Mouse (Mus musculus) small intestine, adult 2 months (tissue): ENCODE data around the gene Hba-a1. TPM values are rescaled to one million over a fixed set of nuclear protein-coding genes. Genes with fewer than 3 reads are reported as not detected.
"Not testable (repeated sequence)": the region's sequence is repeated elsewhere in the genome, so short reads cannot be mapped to it uniquely, and the experiment has no call there.

Experiments
- H3K27ac ChIP-seq: fragments of 200-500 bp; 2 replicates; pipeline ENCODE4 v1.5.1; 2012; ENCODE audit warnings: low read depth, low read length, control low read depth, inconsistent platforms; ENCODE audit not compliant: insufficient read depth
- H3K27me3 ChIP-seq: fragments of 200-500 bp; 2 replicates; pipeline ENCODE4 v1.6.1; 2012; ENCODE audit warnings: mild to moderate bottlenecking, moderate library complexity, low read length, inconsistent platforms; ENCODE audit not compliant: control insufficient read depth, insufficient read depth
- H3K36me3 ChIP-seq: fragments of 200-500 bp; 2 replicates; pipeline ENCODE4 v1.6.1; 2012; ENCODE audit warnings: mild to moderate bottlenecking, low read length, control low read depth, inconsistent platforms; ENCODE audit not compliant: control insufficient read depth, insufficient read depth
- H3K4me1 ChIP-seq: fragments of 200-500 bp; 2 replicates; pipeline ENCODE4 v1.6.1; 2012; ENCODE audit warnings: low read length, inconsistent platforms, mixed read lengths; ENCODE audit not compliant: control insufficient read depth, insufficient read depth, insufficient read length
- H3K4me3 ChIP-seq: fragments of 200-500 bp; 2 replicates; pipeline ENCODE4 v1.5.1; 2012; ENCODE audit warnings: low read depth, mild to moderate bottlenecking, control low read depth, inconsistent platforms, low read length, moderate library complexity
- CTCF ChIP-seq: fragments of 200-500 bp; IDR thresholded peaks from 2 replicates; pipeline ENCODE4 v1.5.1; 2012; ENCODE audit warnings: low read depth, mild to moderate bottlenecking, control low read depth, inconsistent platforms, low read length, moderate library complexity, mixed read lengths; ENCODE audit not compliant: insufficient replicate concordance, insufficient read length; ENCODE audit errors: extremely low read depth
- POLR2A ChIP-seq: fragments of 200-500 bp; IDR thresholded peaks from 2 replicates; pipeline ENCODE4 v1.6.1; 2012; ENCODE audit warnings: low read depth, mild to moderate bottlenecking, control low read depth, inconsistent platforms, low read length, moderate library complexity
- WGBS: fragments of 180-500 bp; shearing (Covaris S2); methylation state at CpG from one replicate; pipeline ENCODE4 v1.1.7; 2018; 5-methylcytosine and 5-hydroxymethylcytosine counted together
- polyA plus RNA-seq: library from polyadenylated mRNA; depleted of rRNA; stranded (reverse); fragments of >200 nt; gene quantifications from 2 replicates; pipeline ENCODE4 v1.2.3, GENCODE M21; 2012

Hba-a1 gene
- polyA plus RNA-seq, 1 experiment = 70.6 TPM

DNA sequence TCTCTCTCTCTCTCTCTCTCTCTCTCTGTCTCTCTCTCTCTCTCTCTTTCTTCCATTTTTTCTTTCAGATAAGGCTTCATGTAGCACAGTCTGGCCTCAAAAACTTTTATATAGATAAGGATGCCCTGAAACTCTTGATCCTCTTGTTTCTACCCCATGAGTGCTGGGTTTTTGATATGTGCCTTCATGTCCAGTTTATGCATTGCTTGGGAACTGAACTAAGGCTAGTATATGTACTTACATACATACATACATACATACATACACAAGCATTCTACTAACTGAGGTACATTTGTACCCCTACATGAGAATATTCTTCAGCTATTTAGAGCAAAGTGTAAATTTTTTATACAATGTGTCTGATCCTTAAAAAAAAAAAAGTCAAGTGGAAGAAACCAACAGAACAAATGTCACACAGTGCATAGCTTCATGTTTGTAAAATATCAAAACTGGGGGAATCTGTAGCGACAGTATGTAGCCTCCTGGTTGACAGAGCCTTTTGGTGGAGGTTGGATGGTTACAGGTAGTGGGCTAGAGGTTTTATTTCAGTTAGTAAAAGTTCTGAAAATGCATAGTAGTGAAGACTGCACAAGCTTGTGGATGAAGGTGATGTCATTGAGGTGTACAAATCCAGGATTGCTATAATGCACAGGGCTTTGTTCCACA is 14.7 kb downstream of the Hba-a1 start:
- H3K4me3 ChIP-seq = no peak overlapping the region
- no peak for TF ChIP-seq CTCF
- TF ChIP-seq POLR2A = no peak
- H3K27ac ChIP-seq = no peak overlapping the region
- WGBS = 84% methylated on average over 1 of the region's 1 CpGs
- H3K4me1 ChIP-seq = no peaks in the 10 kb centered on the region
- no peaks in the 10 kb centered on the region for H3K36me3 ChIP-seq
- no peaks in the 10 kb centered on the region for H3K27me3 ChIP-seq

DNA sequence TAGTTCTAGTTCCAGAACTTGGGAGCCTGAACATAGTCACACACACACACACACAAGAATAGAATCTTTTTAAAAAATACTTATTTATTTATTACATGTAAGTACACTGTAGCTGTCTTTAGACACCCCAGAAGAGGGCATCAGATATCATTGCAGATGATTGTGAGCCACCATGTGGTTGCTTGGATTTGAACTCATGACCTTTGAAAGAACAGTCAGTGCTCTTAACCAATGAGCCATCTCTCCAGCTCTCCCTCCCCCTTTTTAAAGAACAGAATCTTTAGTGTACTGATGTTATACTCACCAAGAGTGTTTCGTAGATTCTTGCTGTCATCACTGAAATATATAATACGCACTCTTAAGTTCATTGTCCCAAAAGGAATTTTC is 15.2 kb downstream of the Hba-a1 start:
- Histone ChIP-seq H3K36me3 (no peaks in the 10 kb centered on the region), H3K27me3 (no peaks in the 10 kb centered on the region), H3K4me1 (no peaks in the 10 kb centered on the region), H3K27ac (no peak overlapping the region), H3K4me3 (no peak overlapping the region)
- 95% methylated on average over 2 of the region's 2 CpGs for WGBS
- TF ChIP-seq CTCF = no peak
- no peak for TF ChIP-seq POLR2A

DNA sequence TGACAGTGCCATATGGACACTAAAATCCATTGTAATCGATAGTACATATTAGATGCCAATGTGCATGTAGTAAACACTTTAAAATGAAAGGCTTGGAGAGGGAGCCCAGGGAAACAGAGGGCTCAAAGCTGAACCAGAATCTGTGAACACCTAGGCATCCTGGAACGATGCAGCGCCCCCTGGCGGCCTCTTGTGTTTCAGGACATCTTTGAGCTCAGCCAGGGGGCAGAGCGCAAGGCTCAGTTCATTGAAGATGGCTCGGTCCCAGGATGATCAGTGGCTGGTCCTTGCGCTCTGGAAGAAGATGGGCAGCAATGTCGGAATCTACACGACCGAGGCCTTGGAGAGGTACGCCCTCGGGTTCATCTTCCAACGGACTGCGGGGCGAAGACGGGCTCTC is 16.6 kb downstream of the Hba-a1 start, which contains the start of gene Hbq1a:
Hbq1a (plus strand) TSS at position 205 of the 400 bp plus-strand sequence.
- not testable (repeated sequence) for H3K27me3 ChIP-seq, H3K27ac ChIP-seq, H3K36me3 ChIP-seq, H3K4me1 ChIP-seq
- peak; percentile 66; the same call in 1 of the 2 replicates for TF ChIP-seq CTCF
- WGBS = 7% methylated on average over 16 of the region's 16 CpGs
- 0 out of 2 replicates have a peak within 1 kb of the TSS, but pooled peaks have one; percentile 25 for H3K4me3 ChIP-seq

DNA sequence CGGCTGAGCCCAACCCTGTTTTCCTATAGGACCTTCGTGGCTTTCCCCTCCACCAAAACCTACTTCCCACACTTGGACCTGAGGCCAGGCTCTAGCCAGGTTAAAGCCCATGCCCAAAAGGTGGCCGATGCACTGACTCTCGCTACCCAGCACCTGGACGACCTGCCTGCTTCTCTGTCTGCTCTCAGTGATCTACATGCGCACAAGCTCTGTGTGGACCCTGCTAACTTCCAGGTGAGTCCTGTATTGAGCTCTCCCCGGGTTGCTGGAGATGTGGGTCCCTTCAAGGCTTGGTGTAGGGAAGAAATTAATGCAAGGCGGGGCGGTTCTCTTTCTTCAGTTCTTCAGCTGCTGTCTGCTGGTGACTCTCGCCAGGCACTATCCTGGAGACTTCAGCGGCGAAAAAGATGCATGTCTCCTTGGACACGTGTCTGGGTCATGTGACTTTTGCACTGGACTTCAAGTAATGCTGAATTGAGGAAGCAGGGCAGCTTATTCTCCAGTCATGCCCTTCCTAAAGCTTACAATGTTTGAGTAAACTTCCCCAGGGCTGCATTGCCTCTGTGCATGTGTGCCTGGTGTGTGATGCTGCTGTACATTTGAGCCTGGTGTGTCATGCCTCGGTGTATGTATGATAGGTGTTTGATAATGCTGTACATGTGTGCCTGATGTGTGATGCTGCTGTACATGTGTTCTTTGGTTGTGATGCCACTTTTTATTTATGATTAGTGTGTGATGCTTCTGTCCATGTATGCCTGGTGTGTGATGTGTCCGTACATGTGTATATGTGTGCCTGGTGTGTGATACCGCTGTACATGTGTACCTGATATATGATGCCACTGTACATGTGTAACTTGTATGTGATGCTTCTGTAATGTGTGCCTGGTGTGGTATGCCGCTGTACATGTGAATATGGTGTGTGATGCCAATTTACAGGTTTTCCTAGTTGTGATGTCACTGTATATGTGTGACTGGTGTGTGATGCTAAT is 17.3 kb downstream of the Hba-a1 start:
- Histone ChIP-seq H3K4me1 (no peaks in the 10 kb centered on the region), H3K27me3 (no peaks in the 10 kb centered on the region), H3K27ac (no peak overlapping the region), H3K4me3 (no peak overlapping the region), H3K36me3 (no peaks in the 10 kb centered on the region)
- TF ChIP-seq POLR2A (no peak), CTCF (no peak)
- 46% methylated on average over 15 of the region's 17 CpGs for WGBS

DNA sequence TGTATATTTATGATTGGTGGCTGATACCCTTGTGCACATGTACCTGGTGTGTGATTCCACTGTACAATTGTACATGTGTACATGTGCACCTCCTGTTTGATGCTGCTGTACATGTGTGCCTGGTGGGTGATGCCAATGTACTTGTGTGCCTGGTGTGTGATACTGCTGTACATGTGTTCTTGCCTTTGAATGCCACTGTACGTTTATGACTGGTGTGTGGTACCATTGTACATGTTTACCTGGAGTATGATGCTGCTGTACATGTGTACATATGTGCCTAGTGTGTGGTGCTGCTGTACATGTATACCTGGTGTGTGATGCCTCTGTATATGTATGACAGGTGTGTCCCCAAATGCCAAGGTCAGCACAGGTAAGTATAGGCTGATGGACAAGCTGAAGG is 18.2 kb downstream of the Hba-a1 start:
- TF ChIP-seq CTCF (no peak), POLR2A (no peak)
- Histone ChIP-seq H3K27me3 (no peaks in the 10 kb centered on the region), H3K4me1 (no peaks in the 10 kb centered on the region), H3K27ac (no peak overlapping the region), H3K36me3 (no peaks in the 10 kb centered on the region), H3K4me3 (no peak overlapping the region)
- whole genome bisulfite sequencing = 62% methylated on average over 1 of the region's 1 CpGs

DNA sequence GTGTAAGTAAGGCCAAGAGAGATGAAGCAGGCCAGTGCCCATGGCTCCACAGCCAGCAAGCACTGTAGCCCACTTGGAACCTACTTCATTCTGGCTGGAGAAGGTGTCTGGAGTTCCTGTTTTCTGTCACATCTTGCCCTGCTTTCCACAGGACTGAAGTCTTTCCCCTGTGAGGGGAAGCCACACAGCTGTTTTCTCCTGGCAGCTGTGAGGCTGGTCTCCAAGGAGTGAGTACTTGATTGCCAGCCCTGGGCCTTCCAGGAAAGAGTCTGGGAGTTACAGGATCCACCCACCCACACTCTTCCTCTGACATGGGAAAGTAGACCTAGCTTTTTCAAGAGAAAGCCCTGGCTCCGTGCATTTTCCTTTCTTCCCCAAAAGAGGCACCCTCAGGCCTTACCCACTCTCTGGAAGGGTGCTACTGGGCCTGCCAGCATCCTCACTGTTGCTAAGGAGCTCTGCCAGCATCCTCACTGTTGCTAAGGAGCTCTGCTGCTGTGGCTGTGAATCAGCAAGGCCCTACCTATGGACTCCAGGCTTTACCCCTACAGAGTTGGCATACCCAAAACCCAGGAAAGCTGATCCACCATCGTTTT is 19.6 kb downstream of the Hba-a1 start:
- no peak overlapping the region for H3K4me3 ChIP-seq
- 40% methylated on average over 2 of the region's 2 CpGs for WGBS
- H3K36me3 ChIP-seq = no peaks in the 10 kb centered on the region
- H3K4me1 ChIP-seq = no peaks in the 10 kb centered on the region
- no peaks in the 10 kb centered on the region for H3K27me3 ChIP-seq
- TF ChIP-seq CTCF (no peak), POLR2A (no peak)
- no peak overlapping the region for H3K27ac ChIP-seq

DNA sequence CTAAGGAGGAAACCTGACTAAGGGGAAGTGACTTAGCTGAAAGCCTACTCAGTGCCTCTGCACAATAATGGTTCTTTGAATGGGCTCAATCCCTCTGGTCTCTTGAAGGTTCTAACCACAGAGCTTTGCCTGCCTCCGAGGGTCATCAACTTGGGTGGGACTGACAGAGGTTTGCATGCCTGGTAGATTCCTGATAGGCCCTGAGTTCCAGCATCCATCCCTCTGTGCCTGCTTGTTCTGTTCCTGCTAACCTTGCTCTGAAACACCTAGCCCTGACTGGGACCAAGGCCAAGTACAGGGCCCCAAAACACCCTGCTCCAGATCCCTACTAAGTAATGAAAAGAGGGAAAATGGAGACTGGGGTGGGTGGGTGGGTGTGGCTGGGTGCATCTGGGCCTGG is 20.1 kb downstream of the Hba-a1 start:
- Histone ChIP-seq H3K36me3 (no peaks in the 10 kb centered on the region), H3K4me1 (no peaks in the 10 kb centered on the region), H3K27ac (no peak overlapping the region), H3K4me3 (no peak overlapping the region), H3K27me3 (no peaks in the 10 kb centered on the region)
- 69% methylated on average over 1 of the region's 1 CpGs for WGBS
- TF ChIP-seq CTCF = no peak
- TF ChIP-seq POLR2A = no peak
